Mouse (Mus musculus) forelimb bud, embryonic 11.5 days (tissue): ENCODE measurements around the gene Alox12e.
"Not testable (repeated sequence)": the region's sequence is repeated elsewhere in the genome, so short reads cannot be mapped to it uniquely, and the experiment has no call there.

Experiments
- DNase-seq: peaks from one replicate; pipeline ENCODE4 v3.0.0-alpha.2; 2012; ENCODE audit warnings: low read depth, low spot score

Alox12e gene

DNA sequence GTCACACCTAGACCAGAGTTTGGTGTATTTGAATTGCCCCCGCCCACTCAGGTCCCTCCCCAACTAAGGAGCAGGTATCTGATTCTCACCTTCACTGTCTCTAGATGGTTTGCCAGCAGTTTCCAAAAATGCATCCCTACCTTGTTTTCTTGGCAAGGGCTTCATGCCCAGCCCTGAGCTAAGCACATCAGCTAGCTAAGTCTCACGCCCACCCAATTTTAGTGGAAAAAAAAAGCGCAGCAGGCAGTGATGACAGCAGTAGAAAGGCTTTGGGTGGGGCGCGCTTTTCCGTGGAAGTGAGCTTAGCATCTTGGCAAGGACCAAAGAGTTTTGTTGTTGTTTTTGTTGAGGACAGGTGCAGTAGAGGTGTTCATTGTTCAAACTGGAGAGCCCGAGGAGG, at the start of gene Alox12e:
Gene Alox12e (minus strand): TSS at position 101 of the 400 bp plus-strand sequence.
- no peak for DNase-seq

GRCm38 (mm10) chr11:70368626-70369025, 46.2 kb upstream of the Alox12e start:
- DNase-seq: not testable (repeated sequence)

- DNase-seq: not testable (repeated sequence)
Observed at GRCm38 (mm10) chr11:70367701-70368100, 45.3 kb upstream of the Alox12e start.

GRCm38 (mm10) chr11:70351868-70352267, 29.4 kb upstream of the Alox12e start, which contains the start of gene Alox15:
Gene Alox15 (minus strand): TSS chr11:70352031.
- DNase-seq: no peak

- no peak for DNase-seq
Observed at GRCm38 (mm10) chr11:70348630-70349029, 26.2 kb upstream of the Alox12e start.

GRCm38 (mm10) chr11:70347861-70348260, 25.4 kb upstream of the Alox12e start:
- DNase-seq: no peak

DNA sequence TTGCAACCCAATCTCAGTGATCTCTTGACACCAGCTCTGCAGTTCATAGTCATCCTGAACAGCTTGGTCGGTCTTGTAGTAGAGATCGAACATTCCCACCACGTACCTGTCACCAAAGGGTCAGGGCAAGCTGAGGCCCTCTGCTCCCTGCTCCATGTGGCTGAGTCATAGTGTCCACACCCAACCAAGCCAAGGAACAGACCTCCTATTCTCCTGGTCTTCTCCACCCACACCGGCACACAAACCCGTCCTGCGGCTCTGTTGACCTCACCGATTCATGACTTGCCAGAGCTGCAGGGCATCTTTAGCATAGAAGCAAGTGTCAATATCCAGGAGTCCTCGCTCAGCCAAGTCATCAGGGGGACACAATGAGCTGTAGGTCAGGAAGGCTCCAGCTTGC, 23.1 kb upstream of the Alox12e start:
- no peak for DNase-seq

DNA sequence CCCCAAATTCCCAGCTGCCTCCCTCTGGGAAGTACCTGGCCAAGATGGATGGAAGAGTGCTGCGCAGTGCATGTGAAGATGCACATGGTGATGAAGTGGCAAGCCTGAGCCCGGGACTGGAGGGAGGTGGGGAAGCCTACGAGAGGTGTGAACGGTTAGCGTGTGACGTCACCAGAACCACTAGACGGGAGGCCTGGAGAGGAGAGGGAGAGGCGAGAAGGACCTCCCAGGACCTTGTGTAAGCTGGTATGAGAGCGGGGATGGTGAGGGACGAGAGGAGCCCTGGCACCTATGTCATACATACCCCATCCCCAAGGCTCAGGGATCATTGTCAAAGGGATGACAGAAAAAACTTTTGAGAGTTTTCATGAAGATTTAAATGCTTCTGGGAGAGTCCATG, 22.6 kb upstream of the Alox12e start:
- no peak for DNase-seq

- no peak for DNase-seq
Observed at GRCm38 (mm10) chr11:70339481-70339880, 17.1 kb upstream of the Alox12e start.

DNA sequence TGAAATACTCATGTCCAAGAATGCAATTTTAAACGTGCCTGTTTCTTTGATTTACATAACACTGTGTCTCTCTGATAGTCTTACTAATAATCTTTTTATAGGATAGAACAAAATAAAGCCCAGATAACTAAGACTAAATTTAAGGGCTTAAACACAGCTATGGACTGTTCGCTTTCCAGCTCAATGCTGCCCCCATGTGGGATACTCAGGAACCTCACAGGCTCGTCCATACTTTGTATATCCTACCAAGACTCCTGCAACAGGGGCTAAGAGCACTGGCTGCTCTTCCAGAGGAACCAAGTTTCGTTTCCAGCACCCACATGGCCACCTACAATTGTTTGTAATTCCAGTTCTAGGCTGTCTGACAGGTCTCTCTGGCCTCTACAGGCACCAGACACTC, 12.0 kb upstream of the Alox12e start:
- peak; percentile 52 for DNase-seq

DNA sequence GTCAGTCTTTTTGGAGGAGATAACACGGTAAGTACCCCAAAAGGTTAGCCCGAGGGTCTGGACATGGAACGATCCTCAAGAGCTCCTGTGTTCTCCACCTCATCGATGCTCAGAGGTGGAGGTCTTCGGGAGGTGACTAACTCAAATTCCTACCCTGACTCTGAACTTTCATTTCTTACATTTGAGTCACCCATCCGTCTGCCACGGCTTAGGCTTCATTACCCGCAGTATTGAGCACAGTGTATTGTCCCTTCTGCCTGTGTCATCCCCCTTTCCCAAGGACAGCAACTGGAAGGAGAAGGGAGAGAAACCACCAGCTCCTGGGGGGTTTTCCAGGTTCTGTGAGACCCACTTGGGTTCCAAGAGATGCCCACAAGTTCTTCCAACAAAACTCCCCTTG, 2.3 kb upstream of the Alox12e start:
- no peak for DNase-seq

DNA sequence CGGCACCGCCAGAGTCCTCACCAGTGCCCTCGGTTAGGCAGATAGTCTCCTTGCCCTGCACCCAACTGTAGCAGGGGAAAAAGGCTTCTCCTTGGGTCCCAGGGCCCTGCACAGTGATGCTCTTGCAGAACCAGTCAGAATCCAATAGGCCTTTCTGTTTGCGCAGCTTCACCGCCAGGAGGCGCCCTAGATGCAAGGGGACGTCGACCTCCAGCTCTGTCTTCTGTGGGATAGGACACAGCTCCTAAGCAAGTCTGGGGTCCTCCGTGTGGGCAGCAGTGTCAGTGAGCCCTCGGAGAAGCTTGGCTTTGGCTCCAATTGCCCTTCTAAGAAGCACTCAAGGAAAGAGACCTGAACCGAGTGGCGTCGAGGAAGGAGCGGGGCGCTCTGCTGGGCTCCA, 764 bp downstream of the Alox12e start:
- DNase-seq: peak; percentile 55

- DNase-seq: no peak
Observed at GRCm38 (mm10) chr11:70319614-70320013, 2.8 kb downstream of the Alox12e start.

- DNase-seq: peak; percentile 8
Observed at GRCm38 (mm10) chr11:70313833-70314232, 8.6 kb downstream of the Alox12e start.

DNA sequence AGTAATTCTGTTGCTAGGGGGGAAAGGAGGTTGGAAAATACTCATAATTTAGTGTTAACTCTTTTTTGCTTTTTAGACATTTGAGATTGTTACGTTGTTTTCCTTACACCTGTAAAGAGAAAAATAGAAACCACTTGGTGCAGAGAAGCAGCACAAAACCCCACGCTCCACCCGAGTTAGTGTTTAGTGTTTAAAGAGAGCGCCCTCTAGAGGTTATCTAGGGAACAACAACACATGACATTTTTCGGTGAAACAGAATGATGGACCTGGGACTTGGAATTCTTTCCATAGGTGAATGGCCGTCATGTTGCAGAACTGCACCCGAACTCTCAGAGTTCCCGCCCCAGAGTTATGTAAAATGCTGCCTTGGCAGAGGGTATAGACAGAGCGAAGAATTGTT, 13.1 kb downstream of the Alox12e start:
- peak; percentile 56 for DNase-seq

- DNase-seq: no peak
Observed at GRCm38 (mm10) chr11:70308296-70308695, 14.1 kb downstream of the Alox12e start.

GRCm38 (mm10) chr11:70306159-70306558, 16.3 kb downstream of the Alox12e start:
- DNase-seq: no peak

DNA sequence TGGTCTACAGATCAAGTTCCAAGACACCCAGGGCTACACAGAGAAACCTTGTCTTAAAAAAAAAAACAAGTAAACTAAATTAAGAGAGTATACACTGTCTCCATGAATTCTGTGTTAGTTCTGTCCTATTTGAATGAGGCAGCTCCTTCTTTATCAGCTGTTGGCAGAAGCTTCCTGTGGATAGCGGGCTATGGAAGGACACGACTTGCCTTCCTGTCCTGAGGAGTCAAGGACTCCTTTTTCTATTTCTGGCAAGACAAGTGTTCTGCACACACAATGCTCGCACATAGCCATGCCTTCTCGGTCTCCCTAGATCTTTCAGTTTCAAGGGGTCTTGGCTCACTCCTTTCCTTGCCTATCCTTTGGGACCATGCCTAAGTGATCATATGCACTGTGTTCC, 20.1 kb downstream of the Alox12e start:
- no peak for DNase-seq

DNA sequence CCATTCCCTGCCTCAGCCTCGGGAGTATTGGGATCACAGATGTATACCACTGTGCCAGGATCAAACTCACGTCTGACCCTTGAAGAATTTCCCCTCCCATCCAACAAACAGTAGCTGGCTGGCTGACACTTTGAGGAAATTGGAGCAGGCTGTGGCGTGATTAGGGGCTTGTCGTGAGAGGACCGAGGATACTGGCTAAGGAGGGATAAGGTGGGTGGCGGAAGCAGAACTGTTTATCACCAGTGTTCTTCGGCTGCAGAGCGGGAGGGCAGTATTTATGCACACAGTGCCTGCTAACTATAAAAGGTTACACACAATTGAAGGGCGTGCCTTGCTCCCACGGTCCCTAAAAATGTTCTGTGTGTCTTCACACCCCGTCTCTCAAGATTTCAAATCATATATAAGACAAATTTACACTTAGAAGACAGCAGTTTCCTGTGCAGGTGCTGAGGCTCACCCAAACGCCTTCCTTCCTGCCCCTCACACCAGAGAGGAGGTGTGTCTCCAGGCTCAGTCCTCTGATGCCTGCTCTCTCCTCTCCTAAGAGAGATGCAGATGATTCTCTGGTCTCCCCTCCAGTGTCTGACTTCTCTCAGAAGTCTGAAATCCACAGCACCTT, 24.5 kb downstream of the Alox12e start:
- DNase-seq: no peak

DNA sequence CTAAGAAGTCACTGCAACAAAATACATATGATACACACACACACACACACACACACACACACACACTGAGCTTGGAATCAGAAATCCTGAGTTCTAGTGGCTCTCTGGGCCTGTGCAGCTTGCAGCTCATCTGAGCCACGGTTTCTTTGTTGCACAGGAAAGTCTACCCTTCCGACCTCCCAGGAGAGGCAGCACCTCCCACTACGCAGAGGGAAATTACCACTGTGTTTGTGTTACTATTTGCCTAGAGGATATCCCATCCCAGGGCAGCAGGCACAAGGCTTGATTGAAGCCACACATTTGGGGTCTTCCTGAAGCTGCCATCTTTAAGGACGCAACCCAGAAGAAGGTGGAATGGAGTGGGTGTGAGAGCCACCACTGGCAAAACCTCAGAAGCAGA, 25.0 kb downstream of the Alox12e start:
- DNase-seq: no peak

DNA sequence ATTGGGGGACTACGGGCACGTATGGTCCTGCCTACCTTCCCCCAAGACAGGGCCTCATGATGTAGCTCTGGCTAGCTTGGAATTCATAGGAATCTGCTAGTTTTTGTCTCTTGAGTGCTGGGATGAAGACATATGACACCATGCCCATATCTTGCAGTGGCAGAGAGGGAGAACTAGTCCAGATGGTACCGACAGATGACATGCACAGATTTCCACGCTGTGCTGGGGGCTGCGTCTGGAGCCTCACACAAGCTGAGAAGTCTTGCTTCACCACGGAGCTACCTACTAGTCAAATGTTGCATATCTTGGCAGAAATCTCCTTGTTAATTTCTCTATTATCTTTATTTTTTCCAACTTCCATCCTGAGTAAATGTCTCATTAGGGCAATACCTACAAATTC, 28.5 kb downstream of the Alox12e start:
- DNase-seq: no peak

- DNase-seq: no peak
Observed at GRCm38 (mm10) chr11:70291235-70291634, 31.2 kb downstream of the Alox12e start.

- DNase-seq: no peak
Observed at GRCm38 (mm10) chr11:70289236-70289635, 33.2 kb downstream of the Alox12e start.

DNA sequence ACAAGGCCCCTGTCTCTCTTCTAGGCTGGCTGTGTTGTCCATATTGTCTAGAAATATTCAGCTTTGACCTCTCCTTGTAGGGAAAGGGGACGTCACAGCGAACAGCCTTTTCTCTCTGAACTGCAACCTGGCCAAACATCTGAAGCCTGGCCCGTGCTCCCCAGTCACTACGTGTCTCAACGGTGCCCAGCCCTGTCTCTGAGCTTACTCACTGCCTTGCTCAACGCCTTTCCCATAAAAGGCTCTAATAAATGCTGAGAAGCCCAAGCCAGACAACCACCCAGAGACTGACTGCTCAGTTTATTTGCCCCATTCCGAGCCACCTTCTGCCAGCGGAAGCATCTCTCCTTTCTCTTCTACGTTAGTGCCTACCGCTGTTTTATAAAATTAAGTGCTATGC, 34.3 kb downstream of the Alox12e start:
- no peak for DNase-seq
